Mouse (Mus musculus) hindbrain, embryonic 11.5 days (tissue): ENCODE data around the gene Tom1l2. TPM values are rescaled to one million over a fixed set of nuclear protein-coding genes. Genes with fewer than 3 reads are reported as not detected.

ENCODE experiments used
- ATAC-seq: fragments of 200-750 bp; cut with Nextera tagmentation; 2 replicates; pipeline ENCODE4 v1.8.0; 2017; ENCODE audit warnings: mild to moderate bottlenecking, moderate TSS enrichment, moderate library complexity; ENCODE audit not compliant: low FRiP score
- DNase-seq: peaks from one replicate; pipeline ENCODE4 v3.0.0-alpha.2; 2015; ENCODE audit warnings: low spot score
- H3K27ac ChIP-seq: fragments of 300-500 bp; sonication (generic); 2 replicates; pipeline ENCODE4 v1.5.1; 2014; ENCODE audit warnings: mild to moderate bottlenecking, low read depth, low read length
- H3K27me3 ChIP-seq: fragments of 300-500 bp; sonication (generic); 2 replicates; pipeline ENCODE4 v1.6.1; 2014; ENCODE audit warnings: mild to moderate bottlenecking, low read length, moderate library complexity, mixed read lengths; ENCODE audit not compliant: control insufficient read depth, insufficient read depth
- H3K36me3 ChIP-seq: fragments of 300-500 bp; sonication (generic); 2 replicates; pipeline ENCODE4 v1.6.1; 2014; ENCODE audit warnings: mild to moderate bottlenecking, low read length, moderate library complexity, mixed read lengths; ENCODE audit not compliant: control insufficient read depth, insufficient read depth
- H3K4me1 ChIP-seq: fragments of 300-500 bp; sonication (generic); replicated peaks from 2 replicates; pipeline ENCODE4 v1.6.1; 2014; ENCODE audit warnings: low read length, mixed read lengths; ENCODE audit not compliant: control insufficient read depth, insufficient read depth
- H3K4me2 ChIP-seq: fragments of 300-500 bp; sonication (generic); replicated peaks from 2 replicates; pipeline ENCODE4 v1.6.1; 2014; ENCODE audit warnings: mild to moderate bottlenecking, low read depth, low read length
- H3K4me3 ChIP-seq: fragments of 300-500 bp; sonication (generic); 2 replicates; pipeline ENCODE4 v1.5.1; 2014; ENCODE audit warnings: low read depth, low read length
- H3K9ac ChIP-seq: fragments of 300-500 bp; sonication (generic); 2 replicates; pipeline ENCODE4 v1.6.1; 2014; ENCODE audit warnings: low read depth, low read length
- H3K9me3 ChIP-seq: fragments of 300-500 bp; sonication (generic); 2 replicates; pipeline ENCODE4 v1.6.1; 2016; ENCODE audit warnings: low read length; ENCODE audit not compliant: control insufficient read depth
- WGBS: fragments of 180-500 bp; shearing (Covaris S2); extraction: QIAGEN DNeasy Blood & Tissue Kit; methylation state at CpG from one replicate; pipeline ENCODE4 v1.1.7; 2014; 5-methylcytosine and 5-hydroxymethylcytosine counted together
- polyA plus RNA-seq: library from polyadenylated mRNA; unstranded; fragments of >200 nt; fragmentation: Nextera tagmentation; extraction: Ambion mirVana; gene quantifications from 2 replicates; pipeline ENCODE4 v1.2.1, GENCODE M21; 2014

The Tom1l2 gene
- polyA plus RNA-seq, 1 experiment from 2014 or later = 13.9 TPM

DNA sequence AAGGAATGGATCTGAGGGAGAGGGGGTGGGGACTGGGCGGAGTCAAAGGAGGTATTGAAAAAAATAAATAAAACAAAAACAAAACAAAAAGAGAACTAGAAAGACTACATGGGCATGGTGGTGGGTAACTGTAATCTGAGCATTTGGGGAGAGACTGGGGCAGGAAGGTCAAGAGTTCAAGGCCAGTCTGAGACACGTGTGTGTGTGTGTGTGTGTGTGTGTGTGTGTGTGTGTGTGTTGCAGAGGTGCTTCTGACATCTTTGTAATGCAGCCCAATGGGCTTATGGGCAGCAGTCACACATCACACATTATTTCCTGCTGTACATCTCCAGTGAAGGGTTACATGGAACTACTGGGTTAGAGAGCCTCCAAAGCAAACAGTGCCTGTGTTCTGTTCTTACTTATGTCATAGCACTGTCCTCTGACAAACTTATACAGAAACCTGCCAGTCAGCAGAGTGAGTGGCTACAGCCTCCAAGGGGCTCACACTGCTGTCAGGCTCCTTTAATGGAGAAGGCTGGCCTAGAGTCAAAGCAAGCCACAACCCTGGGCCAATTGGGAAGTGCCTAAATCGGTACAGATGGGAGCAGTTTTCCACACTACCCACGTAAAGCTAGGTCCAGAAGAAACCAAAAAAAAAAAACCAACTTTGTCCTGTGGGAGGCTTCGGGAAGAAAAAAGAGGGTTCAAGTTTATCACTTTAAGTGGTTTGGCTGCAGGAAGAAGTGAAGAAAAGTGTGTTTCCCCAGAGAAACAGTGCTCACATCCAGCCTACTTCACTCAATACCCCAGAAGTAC is 104.8 kb downstream of the Tom1l2 start:
- ATAC-seq (no peak), DNase-seq (no peak)
- H3K4me1 ChIP-seq = no peaks in the 10 kb centered on the region
- H3K9ac ChIP-seq = no peak overlapping the region
- H3K4me2 ChIP-seq = no peak overlapping the region
- no peaks in the 10 kb centered on the region for H3K36me3 ChIP-seq
- 56% methylated on average over 5 of the region's 5 CpGs for WGBS
- H3K27ac ChIP-seq = no peak overlapping the region
- no peak overlapping the region for H3K4me3 ChIP-seq
- H3K9me3 ChIP-seq = no peaks in the 10 kb centered on the region
- no peaks in the 10 kb centered on the region for H3K27me3 ChIP-seq

GRCm38 (mm10) chr11:60246077-60246476 is 106.6 kb downstream of the Tom1l2 start:
- H3K27ac ChIP-seq = no peak overlapping the region
- no peak overlapping the region for H3K9ac ChIP-seq
- H3K27me3 ChIP-seq = no peaks in the 10 kb centered on the region
- no peaks in the 10 kb centered on the region for H3K9me3 ChIP-seq
- DNase-seq (no peak), ATAC-seq (no peak)
- no peaks in the 10 kb centered on the region for H3K36me3 ChIP-seq
- H3K4me1 ChIP-seq = no peaks in the 10 kb centered on the region
- no peak overlapping the region for H3K4me2 ChIP-seq
- H3K4me3 ChIP-seq = no peak overlapping the region

GRCm38 (mm10) chr11:60244503-60245143 is 108.1 kb downstream of the Tom1l2 start:
- Histone ChIP-seq H3K27me3 (no peaks in the 10 kb centered on the region), H3K4me2 (no peak overlapping the region), H3K27ac (no peak overlapping the region), H3K9ac (no peak overlapping the region), H3K4me1 (no peaks in the 10 kb centered on the region), H3K9me3 (no peaks in the 10 kb centered on the region), H3K4me3 (no peak overlapping the region), H3K36me3 (no peaks in the 10 kb centered on the region)
- no peak for ATAC-seq
- DNase-seq = no peak
- WGBS = 77% methylated on average over 10 of the region's 11 CpGs

- Histone ChIP-seq H3K9ac (no peak overlapping the region), H3K27ac (no peak overlapping the region), H3K27me3 (no peaks in the 10 kb centered on the region), H3K4me1 (no peaks in the 10 kb centered on the region), H3K9me3 (no peaks in the 10 kb centered on the region), H3K4me2 (no peak overlapping the region), H3K36me3 (no peaks in the 10 kb centered on the region), H3K4me3 (no peak overlapping the region)
- no peak for DNase-seq
- 82% methylated on average over 4 of the region's 4 CpGs for WGBS
- no peak for ATAC-seq
Measured at GRCm38 (mm10) chr11:60240509-60240908, 112.2 kb downstream of the Tom1l2 start.

DNA sequence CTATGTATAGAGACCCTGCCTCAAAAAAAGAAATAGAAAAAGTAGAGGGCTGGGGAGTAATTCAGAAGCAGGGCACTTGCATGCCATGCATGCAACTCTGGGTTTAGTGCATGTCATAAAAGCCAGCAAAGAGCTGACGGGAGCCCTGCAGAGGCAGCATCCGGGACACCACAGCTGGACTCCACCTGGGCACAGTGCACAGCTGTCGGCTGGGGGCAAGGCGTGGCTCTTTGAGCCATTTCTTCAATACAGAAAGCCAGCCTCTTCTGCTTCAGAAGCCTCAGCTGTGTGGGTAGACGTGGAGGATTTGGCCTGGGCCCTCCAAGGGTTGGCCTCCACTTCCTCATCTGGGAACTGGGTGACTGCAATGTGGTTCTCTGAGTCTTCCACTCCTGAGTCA is 117.4 kb downstream of the Tom1l2 start:
- Histone ChIP-seq H3K4me1 (no peaks in the 10 kb centered on the region), H3K9me3 (no peaks in the 10 kb centered on the region), H3K27me3 (no peaks in the 10 kb centered on the region), H3K27ac (no peak overlapping the region), H3K4me2 (no peak overlapping the region), H3K4me3 (no peak overlapping the region), H3K9ac (no peak overlapping the region), H3K36me3 (no peaks in the 10 kb centered on the region)
- ATAC-seq = no peak
- 86% methylated on average over 5 of the region's 5 CpGs for WGBS
- DNase-seq = no peak

DNA sequence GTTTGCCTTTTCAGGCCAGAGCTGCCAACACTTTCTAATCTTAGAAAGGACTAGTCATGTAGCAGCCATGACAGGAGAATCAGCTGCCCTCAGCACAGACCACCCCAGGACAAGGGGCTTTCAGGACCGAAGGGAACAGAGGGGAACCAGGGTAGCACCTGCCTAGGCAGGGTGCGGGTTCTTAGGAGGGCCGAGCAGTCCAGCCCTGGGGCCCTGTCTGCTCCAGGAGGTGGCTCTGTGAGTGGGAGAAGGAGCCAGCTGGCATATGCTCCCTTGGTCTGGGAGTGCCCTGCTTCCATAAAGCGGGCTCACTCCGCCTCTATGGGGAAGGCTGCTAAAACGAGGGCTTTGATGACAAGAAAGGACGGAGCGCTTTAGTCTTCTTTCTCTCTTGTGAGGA is 119.5 kb downstream of the Tom1l2 start:
- no peaks in the 10 kb centered on the region for H3K4me1 ChIP-seq

GRCm38 (mm10) chr11:60232441-60233058 is 120.2 kb downstream of the Tom1l2 start:
- DNase-seq (no peak), ATAC-seq (no peak)
- no peak overlapping the region for H3K4me2 ChIP-seq
- H3K36me3 ChIP-seq = no peaks in the 10 kb centered on the region
- 77% methylated on average over 14 of the region's 14 CpGs for WGBS
- no peak overlapping the region for H3K27ac ChIP-seq
- H3K9ac ChIP-seq = no peak overlapping the region
- no peaks in the 10 kb centered on the region for H3K9me3 ChIP-seq
- no peak overlapping the region for H3K4me3 ChIP-seq
- H3K27me3 ChIP-seq = no peaks in the 10 kb centered on the region
- no peaks in the 10 kb centered on the region for H3K4me1 ChIP-seq

More for the DNA sequence above, 119.5 kb downstream of the Tom1l2 start:
- ATAC-seq (no peak), DNase-seq (no peak)
- Histone ChIP-seq H3K36me3 (no peaks in the 10 kb centered on the region), H3K27me3 (no peaks in the 10 kb centered on the region), H3K4me3 (no peak overlapping the region), H3K9me3 (no peaks in the 10 kb centered on the region), H3K9ac (no peak overlapping the region), H3K4me2 (no peak overlapping the region), H3K27ac (no peak overlapping the region)
- 67% methylated on average over 8 of the region's 8 CpGs for WGBS

- no peaks in the 10 kb centered on the region for H3K36me3 ChIP-seq
- no peak for DNase-seq
- no peak overlapping the region for H3K27ac ChIP-seq
- H3K9ac ChIP-seq = no peak overlapping the region
- no peak for ATAC-seq
- H3K4me2 ChIP-seq = no peak overlapping the region
- no peak overlapping the region for H3K4me3 ChIP-seq
- H3K4me1 ChIP-seq = no peaks in the 10 kb centered on the region
- H3K9me3 ChIP-seq = no peaks in the 10 kb centered on the region
- no peaks in the 10 kb centered on the region for H3K27me3 ChIP-seq
- WGBS = 36% methylated on average over 4 of the region's 4 CpGs
Measured at GRCm38 (mm10) chr11:60231951-60232350, 120.8 kb downstream of the Tom1l2 start.

DNA sequence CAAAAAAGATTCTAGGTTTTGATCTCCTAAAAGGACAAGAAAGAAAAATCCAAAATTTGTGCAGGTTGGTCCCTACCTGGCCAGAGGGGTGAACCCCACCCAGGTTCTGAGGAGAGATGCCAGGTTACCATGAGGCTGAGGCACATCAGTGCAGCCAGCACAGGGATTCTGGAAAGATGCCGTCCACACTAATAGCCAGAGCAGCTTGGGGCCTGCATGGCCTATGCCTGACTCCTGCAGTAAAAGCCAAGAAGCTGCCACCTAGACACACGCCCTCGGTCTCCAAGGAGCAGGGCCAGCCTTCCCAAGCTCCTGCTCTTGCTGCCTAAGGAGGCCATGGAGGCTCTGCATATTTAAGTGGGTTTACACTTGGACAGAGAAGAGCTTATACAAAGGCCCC is 121.4 kb downstream of the Tom1l2 start:
- 63% methylated on average over 3 of the region's 3 CpGs for WGBS
- H3K4me3 ChIP-seq = no peak overlapping the region
- H3K27ac ChIP-seq = no peak overlapping the region

More for the DNA sequence above, 121.4 kb downstream of the Tom1l2 start:
- DNase-seq (no peak), ATAC-seq (no peak)
- Histone ChIP-seq H3K4me1 (no peaks in the 10 kb centered on the region), H3K9ac (no peak overlapping the region), H3K9me3 (no peaks in the 10 kb centered on the region), H3K27me3 (no peaks in the 10 kb centered on the region), H3K4me2 (no peak overlapping the region), H3K36me3 (no peaks in the 10 kb centered on the region)
